Mouse (Mus musculus) liver, adult (tissue): ENCODE measurements around the gene Smim11.

ENCODE experiments used
- GATA4 ChIP-seq: IDR thresholded peaks from 2 replicates; pipeline ENCODE4 v1.6.1; 2014; ENCODE audit warnings: mild to moderate bottlenecking, low read length; ENCODE audit not compliant: insufficient replicate concordance

Smim11 gene

DNA sequence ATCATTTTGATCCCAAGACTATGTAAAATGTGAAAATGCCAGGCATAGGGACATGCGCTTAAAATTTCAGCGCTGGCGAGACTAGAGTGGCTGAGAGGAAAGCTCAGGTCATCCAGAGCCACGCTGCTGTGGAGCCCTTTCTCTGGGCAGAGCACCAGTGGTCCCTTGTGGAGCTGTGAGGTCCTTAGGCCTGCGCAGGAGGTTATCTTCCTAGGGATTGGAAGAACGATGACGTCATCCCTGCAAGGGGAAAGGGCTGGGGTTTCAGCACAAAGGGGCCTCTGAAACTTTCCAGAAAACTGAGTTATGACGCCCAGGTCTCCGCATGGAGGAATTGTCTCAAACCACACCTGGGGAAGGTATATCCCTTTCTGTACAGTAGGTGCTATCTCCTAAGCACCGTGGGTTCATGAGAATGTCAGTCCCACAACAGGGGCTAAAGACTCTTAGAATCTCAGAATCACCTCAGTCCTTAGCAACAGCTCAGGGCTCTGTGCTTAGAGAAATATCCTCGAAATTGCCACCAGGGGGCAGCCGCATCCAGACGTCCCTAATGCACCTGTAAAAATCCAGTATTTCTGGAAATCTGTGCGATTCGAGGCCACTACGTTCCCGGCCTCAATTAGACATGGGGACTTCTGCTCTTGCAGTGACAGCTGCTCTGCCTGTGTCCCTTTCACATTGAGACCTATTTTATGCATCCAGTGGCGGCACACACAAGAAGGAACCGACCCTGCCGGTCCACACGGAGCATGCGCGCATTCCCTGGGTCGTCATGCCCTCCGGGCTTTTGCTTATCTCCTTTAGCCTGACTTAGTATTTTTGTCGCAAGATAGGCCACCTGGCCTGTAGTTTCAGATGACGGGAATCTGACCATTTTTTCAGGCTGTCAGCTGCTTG, 39.8 kb downstream of the Smim11 start:
- no peak for TF ChIP-seq GATA4

DNA sequence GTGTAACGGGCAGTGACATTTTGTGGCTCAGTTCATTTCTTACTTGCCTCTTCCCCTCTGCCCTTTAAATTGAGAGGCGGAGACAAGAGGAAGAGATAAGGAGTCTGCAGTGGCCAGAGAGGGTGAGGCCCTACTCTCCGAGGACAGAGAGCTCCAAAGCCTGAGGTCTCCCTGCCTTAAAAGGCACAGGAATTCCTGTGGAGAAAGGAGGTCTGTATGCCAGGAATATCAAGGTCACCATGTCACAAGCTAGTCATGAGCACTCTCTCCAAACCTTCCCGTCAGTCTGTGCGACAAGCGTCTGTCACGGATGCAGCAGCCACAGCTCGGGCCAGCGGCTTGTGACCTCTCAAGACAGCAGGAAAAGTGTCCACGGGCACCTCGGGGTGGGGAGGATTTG, 44.1 kb downstream of the Smim11 start:
- TF ChIP-seq GATA4: peak; percentile 79

DNA sequence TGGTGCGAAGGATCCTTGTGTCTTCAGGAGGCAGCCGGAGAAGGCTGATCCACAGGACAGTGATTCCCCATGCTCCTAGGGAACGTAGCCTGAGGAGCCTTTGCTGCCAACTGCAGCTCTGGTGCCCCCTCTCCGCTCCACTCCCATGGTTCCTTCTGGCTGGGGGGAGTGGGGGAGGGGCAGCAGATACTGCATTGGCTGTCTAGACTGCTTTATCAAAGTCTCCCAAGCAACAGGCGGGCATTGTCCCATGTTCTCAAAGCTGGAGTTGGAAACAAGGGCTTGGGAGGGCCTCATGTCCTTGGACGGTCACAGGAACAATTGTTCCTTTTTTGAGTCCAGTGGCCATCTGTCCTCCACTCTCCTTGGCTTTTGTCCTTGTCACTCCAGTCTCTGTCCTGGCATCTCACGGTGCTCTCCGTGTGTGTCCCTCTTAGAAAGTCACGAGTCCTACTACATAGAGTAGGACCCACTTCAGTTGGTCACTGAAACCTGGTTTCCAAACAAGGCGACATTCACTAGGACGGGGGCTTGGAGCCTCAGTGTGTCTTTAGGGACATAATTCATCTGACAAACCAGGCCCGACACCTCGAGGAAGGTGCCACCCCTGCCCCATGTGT, 45.3 kb downstream of the Smim11 start:
- no peak for TF ChIP-seq GATA4

DNA sequence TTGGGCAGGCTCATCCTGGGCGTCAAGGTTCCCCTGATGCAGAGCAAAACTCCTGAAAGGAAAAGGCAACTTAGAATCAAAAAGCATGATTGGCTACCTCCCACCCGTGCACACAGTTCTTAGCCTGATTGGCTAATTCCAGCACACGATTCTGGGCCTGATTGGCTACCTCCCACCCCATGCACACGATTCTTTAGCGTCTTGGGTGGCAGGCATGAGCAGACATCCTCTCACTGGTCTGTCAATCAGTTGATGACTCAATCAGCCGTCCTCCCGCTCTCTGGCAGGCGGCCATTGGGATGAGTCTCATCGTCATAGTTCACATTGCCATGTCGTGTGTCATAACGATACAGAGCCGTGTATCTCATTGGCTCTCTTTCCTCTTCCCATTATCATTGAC, 47.9 kb downstream of the Smim11 start:
- TF ChIP-seq GATA4: no peak

DNA sequence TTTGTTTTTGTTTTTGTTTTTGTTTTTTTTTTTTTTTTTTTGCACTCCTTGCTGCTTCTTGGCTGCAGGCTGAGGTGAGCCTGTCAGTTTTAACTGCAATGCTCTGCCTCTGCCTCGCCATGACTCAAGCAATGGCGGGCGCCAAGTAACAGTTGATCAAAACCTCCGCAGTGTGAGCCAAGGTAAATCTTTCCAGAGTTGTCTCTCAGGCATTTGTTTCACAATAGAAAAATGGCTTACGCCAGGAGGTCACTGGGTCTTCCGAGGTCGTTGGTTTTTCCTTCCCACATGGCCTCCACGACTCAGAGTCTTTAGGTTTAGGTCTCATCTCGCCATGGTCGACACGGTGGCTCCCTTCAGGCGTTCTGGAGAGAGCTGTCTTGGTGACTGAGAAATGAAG, 52.2 kb downstream of the Smim11 start:
- no peak for TF ChIP-seq GATA4

DNA sequence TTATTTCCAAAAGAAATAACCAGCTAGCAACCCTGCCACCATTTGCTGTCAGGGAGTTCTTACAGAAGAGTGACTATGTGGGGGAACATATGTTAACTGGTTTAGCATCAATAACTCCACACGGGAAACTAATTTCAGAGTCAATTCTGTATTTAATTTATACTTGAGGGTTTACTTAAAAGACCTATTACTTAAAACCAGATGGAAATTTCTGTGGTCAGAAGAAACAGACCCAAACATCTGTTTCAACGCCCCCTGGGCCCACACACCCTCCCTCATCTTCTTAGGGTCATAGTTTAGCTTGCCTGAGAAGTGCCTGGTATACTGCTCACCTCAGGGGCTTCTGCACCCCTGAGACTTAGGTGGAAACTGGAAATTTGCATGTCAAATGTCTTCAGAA, 52.8 kb downstream of the Smim11 start:
- TF ChIP-seq GATA4: no peak

DNA sequence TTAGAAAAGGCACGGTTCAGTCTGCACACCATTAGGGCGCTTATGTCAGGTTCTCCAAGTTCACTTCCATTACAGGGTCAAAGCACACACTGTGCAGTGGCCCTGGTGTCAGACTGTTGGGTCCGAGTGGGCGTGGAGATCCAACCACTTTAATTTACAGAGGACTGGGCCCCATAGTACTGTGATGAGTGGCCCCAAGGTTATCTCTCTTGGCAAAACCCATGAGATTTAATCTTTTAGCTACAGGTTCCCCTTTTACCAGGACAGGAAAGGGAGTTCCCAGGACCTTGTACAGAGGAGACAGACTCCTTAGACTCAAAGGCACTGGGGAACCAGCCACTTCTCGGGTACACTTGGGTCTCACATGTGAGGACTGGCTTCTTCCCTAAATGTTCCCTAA, 54.3 kb downstream of the Smim11 start:
- TF ChIP-seq GATA4: no peak

DNA sequence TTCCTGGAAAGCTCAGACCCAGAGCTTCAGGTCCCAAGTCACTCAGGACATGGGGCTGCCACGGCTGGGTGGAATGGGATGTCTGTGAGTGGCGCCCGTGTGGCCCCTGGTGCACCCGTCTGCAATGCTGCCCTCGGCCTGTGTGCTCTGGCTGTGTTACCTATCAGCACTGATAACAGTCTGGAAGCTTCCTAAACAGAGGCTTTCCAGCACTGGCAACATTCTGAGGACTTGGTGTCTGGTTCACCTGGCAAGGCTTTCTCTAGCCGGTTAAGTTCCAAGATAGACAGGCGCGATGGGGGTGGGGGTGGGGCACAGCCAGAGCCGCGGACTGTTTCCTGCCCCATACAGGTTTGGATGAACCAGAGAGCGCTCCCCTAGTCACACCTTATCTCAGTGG, 54.9 kb downstream of the Smim11 start:
- TF ChIP-seq GATA4: peak; percentile 66; the same call in 1 of the 2 replicates

DNA sequence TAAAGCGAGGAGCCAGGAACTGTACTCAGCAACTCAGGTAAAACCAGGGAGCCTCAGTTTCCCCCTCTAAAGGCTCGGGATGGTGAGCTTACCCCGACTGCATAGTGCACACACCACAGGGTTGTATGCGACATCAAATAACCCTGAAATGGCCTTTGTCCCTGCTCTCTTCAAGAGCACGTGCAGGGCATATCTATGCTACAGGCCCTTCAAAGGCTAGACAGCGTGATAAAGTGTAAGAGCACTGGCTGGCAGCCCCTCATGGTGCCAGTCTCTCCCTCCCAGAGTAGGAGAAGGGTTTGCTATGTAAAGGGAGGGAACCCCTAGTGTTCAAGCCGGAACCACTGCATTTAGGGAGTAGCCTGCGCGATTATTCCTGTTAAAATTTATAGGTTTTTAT, 55.9 kb downstream of the Smim11 start:
- no peak for TF ChIP-seq GATA4

DNA sequence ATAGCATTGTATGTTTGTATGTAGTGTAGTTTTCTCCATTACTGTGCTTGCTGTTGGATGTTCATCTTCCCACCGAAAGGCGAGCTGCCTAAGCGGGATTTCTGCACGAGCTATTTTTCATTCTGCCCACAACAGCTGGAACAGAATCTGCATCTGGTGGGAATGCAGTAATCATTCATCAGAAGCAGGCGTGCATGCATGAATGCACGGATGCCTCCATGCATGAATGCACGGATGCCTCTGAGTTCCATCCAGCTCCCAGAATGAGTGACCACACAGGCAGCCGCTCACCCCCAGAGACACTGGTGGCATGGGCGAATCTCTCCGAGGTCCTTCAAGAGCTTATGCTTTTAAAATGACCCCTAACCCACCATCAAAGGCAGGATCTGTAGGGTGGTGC, 56.5 kb downstream of the Smim11 start:
- no peak for TF ChIP-seq GATA4

DNA sequence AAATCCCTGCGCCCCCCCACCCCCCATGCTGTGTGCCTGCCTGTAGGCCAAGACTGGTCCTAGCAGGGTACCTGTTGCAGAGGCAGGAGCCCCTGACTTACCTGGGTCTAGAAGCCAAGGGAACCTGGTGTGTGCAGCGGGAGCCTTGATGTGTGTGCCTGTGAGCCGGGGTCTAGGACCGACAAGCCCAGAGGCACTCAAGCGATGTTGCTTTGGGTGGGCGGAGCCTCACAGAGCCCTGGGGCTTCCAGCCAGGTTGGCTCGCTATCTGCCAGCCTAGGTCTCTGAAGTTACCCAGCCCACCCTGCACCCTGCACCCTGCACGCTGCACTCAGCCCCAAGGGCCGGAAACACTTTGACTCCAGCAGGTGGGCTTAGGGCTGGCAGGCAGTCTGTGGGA, 57.6 kb downstream of the Smim11 start:
- TF ChIP-seq GATA4: no peak

DNA sequence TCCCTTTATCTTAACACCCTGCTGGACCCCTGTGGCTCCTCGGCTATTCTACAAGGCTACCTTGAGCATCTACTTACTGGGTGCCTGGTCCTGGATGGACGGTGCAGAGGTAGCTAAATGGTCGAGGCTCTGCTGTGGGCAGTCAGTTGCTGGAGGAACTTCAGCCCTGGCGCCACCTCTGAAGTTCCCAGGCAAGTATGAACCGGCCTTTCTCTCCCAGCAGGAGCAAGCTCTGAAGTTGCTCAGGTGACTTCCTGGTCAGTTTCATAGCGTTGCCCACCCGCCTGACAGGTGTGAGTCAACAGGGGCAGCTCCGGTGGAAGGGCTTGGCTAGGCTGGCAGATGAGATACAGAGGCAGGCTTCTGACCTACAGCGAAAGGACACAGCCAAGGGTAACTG, 58.1 kb downstream of the Smim11 start, which contains the start of gene Kcne1:
Gene Kcne1 (minus strand): TSS at position 240 of the 400 bp plus-strand sequence.
- no peak for TF ChIP-seq GATA4

DNA sequence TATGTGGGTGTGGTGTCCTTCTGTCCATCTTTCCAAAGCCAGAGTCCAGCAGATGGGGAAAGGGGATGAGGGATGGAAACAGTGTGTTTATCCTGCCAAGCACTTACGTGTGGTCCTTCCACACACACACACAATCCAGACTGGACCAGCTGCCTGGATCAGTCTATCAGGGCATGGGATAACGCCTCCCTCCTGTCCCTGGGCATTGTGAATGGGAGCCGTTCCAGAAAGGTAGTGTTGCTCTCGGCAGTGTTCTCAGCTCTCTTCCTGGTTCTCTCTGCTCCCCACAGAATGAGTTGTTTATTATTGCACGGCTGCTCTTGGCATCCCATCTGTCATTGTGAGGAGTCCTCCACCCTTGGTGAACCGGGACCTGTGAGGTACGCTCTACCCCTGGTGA, 59.6 kb downstream of the Smim11 start:
- no peak for TF ChIP-seq GATA4
